Mouse (Mus musculus) neural tube, embryonic 11.5 days (tissue): ENCODE data around the gene Atg16l1. TPM values are rescaled to one million over a fixed set of nuclear protein-coding genes. Genes with fewer than 3 reads are reported as not detected.

Experiments used
- ATAC-seq: fragments of 200-750 bp; cut with Nextera tagmentation; 2 replicates; pipeline ENCODE4 v1.8.0; 2017; ENCODE audit warnings: moderate number of reproducible peaks, mild to moderate bottlenecking, moderate TSS enrichment, moderate library complexity; ENCODE audit not compliant: insufficient read depth, low FRiP score, low TSS enrichment
- DNase-seq: peaks from one replicate; pipeline ENCODE4 v3.0.0-alpha.2; 2015; ENCODE audit warnings: low spot score
- H3K27ac ChIP-seq: fragments of 300-500 bp; sonication (generic); 2 replicates; pipeline ENCODE4 v1.5.1; 2014; ENCODE audit warnings: low read depth, mild to moderate bottlenecking, low read length
- H3K27me3 ChIP-seq: fragments of 300-500 bp; sonication (generic); 2 replicates; pipeline ENCODE4 v1.6.1; 2014; ENCODE audit warnings: mild to moderate bottlenecking, low read length, mixed read lengths; ENCODE audit not compliant: control insufficient read depth, insufficient read depth
- H3K36me3 ChIP-seq: fragments of 300-500 bp; sonication (generic); 2 replicates; pipeline ENCODE4 v1.6.1; 2014; ENCODE audit warnings: mild to moderate bottlenecking, low read length, moderate library complexity, mixed read lengths; ENCODE audit not compliant: control insufficient read depth, insufficient read depth
- H3K4me1 ChIP-seq: fragments of 300-500 bp; sonication (generic); 2 replicates; pipeline ENCODE4 v1.6.1; 2014; ENCODE audit warnings: low read length, mixed read lengths; ENCODE audit not compliant: control insufficient read depth, insufficient read depth
- H3K4me2 ChIP-seq: fragments of 300-500 bp; sonication (generic); 2 replicates; pipeline ENCODE4 v1.6.1; 2014; ENCODE audit warnings: low read depth, mild to moderate bottlenecking, moderate library complexity
- H3K4me3 ChIP-seq: fragments of 300-500 bp; sonication (generic); 2 replicates; pipeline ENCODE4 v1.5.1; 2014; ENCODE audit warnings: low read depth, low read length
- H3K9ac ChIP-seq: fragments of 300-500 bp; sonication (generic); 2 replicates; pipeline ENCODE4 v1.6.1; 2014; ENCODE audit warnings: mild to moderate bottlenecking, low read length
- H3K9me3 ChIP-seq: fragments of 300-500 bp; sonication (generic); 2 replicates; pipeline ENCODE4 v1.6.1; 2016; ENCODE audit warnings: low read length; ENCODE audit not compliant: control insufficient read depth
- WGBS: fragments of 180-500 bp; shearing (Covaris S2); extraction: QIAGEN DNeasy Blood & Tissue Kit; methylation state at CpG from one replicate; pipeline ENCODE4 v1.1.7; 2014; 5-methylcytosine and 5-hydroxymethylcytosine counted together
- polyA plus RNA-seq: library from polyadenylated mRNA; unstranded; fragments of >200 nt; fragmentation: Nextera tagmentation; extraction: Ambion mirVana; gene quantifications from 2 replicates; pipeline ENCODE4 v1.2.1, GENCODE M21; 2014

The Atg16l1 gene
- polyA plus RNA-seq, 1 experiment from 2014 or later = 38.0 TPM

GRCm38 (mm10) chr1:87786251-87786650 lies 30.6 kb downstream of the Atg16l1 start:
- Histone ChIP-seq H3K4me1 (no peaks in the 10 kb centered on the region), H3K27me3 (no peaks in the 10 kb centered on the region), H3K9ac (no peak overlapping the region), H3K27ac (0 out of 2 replicates have a peak overlapping the region, but pooled peaks have one; percentile 20), H3K9me3 (no peaks in the 10 kb centered on the region), H3K36me3 (peaks cover 15% of the 10 kb centered on the region), H3K4me3 (no peak overlapping the region), H3K4me2 (no peak overlapping the region)
- ATAC-seq (no peak), DNase-seq (no peak)
- 92% methylated on average over 7 of the region's 7 CpGs for WGBS

- Histone ChIP-seq H3K27me3 (no peaks in the 10 kb centered on the region), H3K4me3 (no peak overlapping the region), H3K4me2 (no peak overlapping the region), H3K36me3 (peaks cover 13% of the 10 kb centered on the region), H3K27ac (no peak overlapping the region), H3K4me1 (no peaks in the 10 kb centered on the region), H3K9ac (no peak overlapping the region), H3K9me3 (no peaks in the 10 kb centered on the region)
- no peak for ATAC-seq
- DNase-seq = no peak
- 92% methylated on average over 8 of the region's 8 CpGs for WGBS
These were observed 34.0 kb downstream of the Atg16l1 start for GRCm38 (mm10) chr1:87789665-87790064.

DNA sequence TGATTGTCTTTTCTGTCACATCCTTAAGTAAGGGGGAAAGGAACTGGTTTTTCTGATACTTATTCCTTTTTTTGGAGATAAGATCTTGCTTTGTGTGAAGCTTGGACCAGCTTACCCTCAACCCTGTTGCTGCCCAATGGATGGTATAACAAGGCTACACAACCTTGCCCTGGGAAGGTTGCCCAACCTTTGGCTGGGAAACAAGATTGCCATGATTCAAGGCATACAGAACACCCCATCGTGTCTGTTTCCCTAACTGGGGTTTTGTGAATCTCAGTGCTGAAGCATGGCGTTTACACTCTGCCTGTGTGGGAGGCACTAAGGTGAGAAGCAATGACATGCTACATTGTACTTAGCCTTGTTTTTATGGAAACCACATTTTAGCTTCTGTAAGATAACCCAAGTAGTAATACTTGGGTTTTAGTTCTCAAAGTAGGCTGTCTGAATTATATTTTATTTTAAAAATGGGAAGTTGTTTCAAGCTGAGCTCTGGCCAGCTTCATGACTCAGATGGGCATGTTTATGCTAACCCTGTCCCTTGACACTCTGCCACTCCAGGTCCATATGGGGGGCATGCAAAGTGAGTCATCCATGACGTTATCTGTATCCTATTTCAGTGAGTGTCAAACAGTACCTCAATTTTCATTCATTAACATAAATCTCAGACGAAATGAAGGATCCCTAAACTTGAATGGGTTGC lies 36.9 kb downstream of the Atg16l1 start:
- Histone ChIP-seq H3K36me3 (peaks cover 6% of the 10 kb centered on the region), H3K27ac (no peak overlapping the region), H3K4me2 (no peak overlapping the region), H3K9me3 (no peaks in the 10 kb centered on the region), H3K27me3 (no peaks in the 10 kb centered on the region), H3K9ac (no peak overlapping the region), H3K4me1 (no peaks in the 10 kb centered on the region), H3K4me3 (no peak overlapping the region)
- WGBS = 84% methylated on average over 4 of the region's 4 CpGs
- DNase-seq = no peak
- no peak for ATAC-seq

GRCm38 (mm10) chr1:87793138-87793449 lies 37.4 kb downstream of the Atg16l1 start:
- Histone ChIP-seq H3K27me3 (no peaks in the 10 kb centered on the region), H3K27ac (no peak overlapping the region), H3K4me2 (no peak overlapping the region), H3K9me3 (no peaks in the 10 kb centered on the region), H3K4me3 (no peak overlapping the region), H3K4me1 (no peaks in the 10 kb centered on the region), H3K9ac (no peak overlapping the region), H3K36me3 (peaks cover 6% of the 10 kb centered on the region)
- ATAC-seq (no peak), DNase-seq (no peak)
- 89% methylated on average over 6 of the region's 6 CpGs for WGBS

DNA sequence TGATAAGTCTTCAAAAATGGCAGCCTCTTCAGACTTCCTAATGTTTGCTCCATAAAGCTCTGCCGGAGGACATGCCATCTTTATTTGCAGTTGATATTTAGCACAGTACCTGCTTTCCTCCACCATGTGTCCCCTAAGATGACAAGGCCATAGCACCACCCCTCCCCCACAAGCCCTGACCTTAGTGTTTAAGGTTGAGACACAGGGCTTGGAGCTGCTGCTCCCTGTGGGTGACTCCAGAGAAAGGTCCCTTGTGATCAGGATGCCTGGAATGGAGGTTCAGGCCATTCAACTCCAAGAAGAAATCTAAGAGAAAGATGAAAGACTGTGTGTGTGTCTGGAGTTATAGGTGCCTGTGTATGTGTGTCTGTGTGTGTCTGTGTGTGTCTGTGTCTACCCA lies 42.0 kb downstream of the Atg16l1 start:
- no peak overlapping the region for H3K4me3 ChIP-seq
- H3K27ac ChIP-seq = no peak overlapping the region
- DNase-seq = no peak
- H3K9ac ChIP-seq = no peak overlapping the region
- H3K4me2 ChIP-seq = no peak overlapping the region
- ATAC-seq = no peak
- WGBS = 96% methylated on average over 1 of the region's 1 CpGs
- H3K27me3 ChIP-seq = no peaks in the 10 kb centered on the region
- no peaks in the 10 kb centered on the region for H3K4me1 ChIP-seq
- H3K36me3 ChIP-seq = no peaks in the 10 kb centered on the region
- H3K9me3 ChIP-seq = no peaks in the 10 kb centered on the region

DNA sequence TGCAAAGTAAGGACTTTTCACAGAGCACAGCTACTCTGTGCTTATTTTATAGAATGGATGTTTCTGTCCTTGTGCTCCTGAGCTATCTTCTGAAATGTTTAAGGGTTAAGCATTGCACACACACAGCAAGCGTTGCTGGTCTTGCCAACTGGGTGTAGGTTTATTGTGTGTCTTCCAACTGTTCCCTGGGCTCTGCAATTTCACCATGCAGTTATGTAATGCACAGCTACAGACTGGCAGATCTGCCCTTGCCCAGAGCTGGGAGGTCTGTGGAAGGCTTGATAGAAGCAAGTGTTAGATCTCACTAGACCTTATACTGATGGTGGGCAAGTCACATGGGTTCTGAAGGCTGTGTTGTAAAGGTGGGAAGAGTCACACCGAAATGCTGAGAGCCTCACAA lies 42.6 kb downstream of the Atg16l1 start:
- Histone ChIP-seq H3K27me3 (no peaks in the 10 kb centered on the region), H3K4me1 (no peaks in the 10 kb centered on the region), H3K9ac (no peak overlapping the region), H3K27ac (no peak overlapping the region), H3K9me3 (no peaks in the 10 kb centered on the region), H3K4me3 (no peak overlapping the region), H3K36me3 (no peaks in the 10 kb centered on the region), H3K4me2 (no peak overlapping the region)
- ATAC-seq (no peak), DNase-seq (no peak)
- WGBS = 90% methylated on average over 2 of the region's 2 CpGs

- 91% methylated on average over 6 of the region's 6 CpGs for WGBS
- no peak for ATAC-seq
- H3K9ac ChIP-seq = no peak within 1 kb of the TSS
These were observed 47.9 kb downstream of the Atg16l1 start, which contains the start of gene Sag for GRCm38 (mm10) chr1:87803576-87803975. Sag (plus strand) TSS chr1:87803680.

GRCm38 (mm10) chr1:87807751-87808150 lies 52.1 kb downstream of the Atg16l1 start:
- Histone ChIP-seq H3K4me3 (no peak overlapping the region), H3K9ac (no peak overlapping the region), H3K27ac (no peak overlapping the region), H3K27me3 (no peaks in the 10 kb centered on the region), H3K36me3 (no peaks in the 10 kb centered on the region), H3K4me1 (no peaks in the 10 kb centered on the region), H3K9me3 (no peaks in the 10 kb centered on the region), H3K4me2 (no peak overlapping the region)
- DNase-seq (no peak), ATAC-seq (no peak)
- WGBS = 80% methylated on average over 1 of the region's 1 CpGs

More at GRCm38 (mm10) chr1:87803576-87803975, 47.9 kb downstream of the Atg16l1 start, which contains the start of gene Sag:
- no peak within 1 kb of the TSS for H3K4me2 ChIP-seq
- H3K36me3 ChIP-seq = no peaks in the 10 kb centered on the region
- no peak within 1 kb of the TSS for H3K4me3 ChIP-seq
- H3K27me3 ChIP-seq = no peaks in the 10 kb centered on the region
- DNase-seq = no peak
- no peak within 1 kb of the TSS for H3K27ac ChIP-seq
- no peaks in the 10 kb centered on the region for H3K4me1 ChIP-seq
- H3K9me3 ChIP-seq = no peaks in the 10 kb centered on the region

DNA sequence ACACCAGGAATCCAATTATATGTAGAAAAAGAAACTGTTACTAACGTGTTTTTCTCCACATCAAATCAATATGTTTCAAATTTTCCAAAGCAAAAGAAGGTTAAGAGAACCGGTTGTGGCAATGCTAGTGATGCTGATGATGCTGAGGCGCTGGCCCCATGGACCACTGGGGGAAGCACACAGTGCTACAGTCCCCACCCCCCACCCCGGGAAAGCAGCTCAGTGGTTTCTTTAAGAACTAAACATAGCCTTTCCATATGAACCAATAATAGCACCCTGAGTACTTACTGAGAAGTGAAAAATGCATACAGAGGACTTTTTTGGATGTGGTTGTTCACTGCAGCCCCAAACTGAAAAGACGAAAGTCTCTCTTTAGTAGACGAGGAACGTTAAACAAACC lies 55.7 kb downstream of the Atg16l1 start:
- H3K27me3 ChIP-seq = no peaks in the 10 kb centered on the region
- 90% methylated on average over 7 of the region's 7 CpGs for WGBS
- ATAC-seq (no peak), DNase-seq (no peak)
- H3K4me1 ChIP-seq = no peaks in the 10 kb centered on the region
- H3K4me2 ChIP-seq = no peak overlapping the region
- H3K9ac ChIP-seq = no peak overlapping the region
- no peak overlapping the region for H3K27ac ChIP-seq
- no peaks in the 10 kb centered on the region for H3K36me3 ChIP-seq
- no peak overlapping the region for H3K4me3 ChIP-seq
- H3K9me3 ChIP-seq = no peaks in the 10 kb centered on the region
